Mouse (Mus musculus) limb, embryonic 10.5 days (tissue): ENCODE results near the gene Etv4. TPM values are rescaled to one million over a fixed set of nuclear protein-coding genes. Genes with fewer than 3 reads are reported as not detected.
A peak's percentile ranks its signal among the peaks of the same experiment; 100 is the strongest.

ENCODE experiments used
- DNase-seq: peaks from one replicate; pipeline ENCODE4 v3.0.0-alpha.2; 2017; ENCODE audit warnings: low spot score
- H3K27ac ChIP-seq: fragments of 300-500 bp; sonication (generic); 2 replicates; pipeline ENCODE4 v1.5.1; 2016; ENCODE audit warnings: mild to moderate bottlenecking
- H3K27me3 ChIP-seq: fragments of 300-500 bp; sonication (generic); 2 replicates; pipeline ENCODE4 v1.6.1; 2016; ENCODE audit warnings: low read depth, mild to moderate bottlenecking; ENCODE audit not compliant: poor library complexity, severe bottlenecking
- H3K36me3 ChIP-seq: fragments of 300-500 bp; sonication (generic); 2 replicates; pipeline ENCODE4 v1.6.1; 2016; ENCODE audit warnings: mild to moderate bottlenecking, moderate library complexity
- H3K4me1 ChIP-seq: fragments of 300-500 bp; sonication (generic); 2 replicates; pipeline ENCODE4 v1.6.1; 2016
- H3K4me3 ChIP-seq: fragments of 300-500 bp; sonication (generic); 2 replicates; pipeline ENCODE4 v1.5.1; 2016; ENCODE audit warnings: mild to moderate bottlenecking, moderate library complexity
- H3K9me3 ChIP-seq: fragments of 300-500 bp; sonication (generic); replicated peaks from 2 replicates; pipeline ENCODE4 v1.6.1; 2016; ENCODE audit warnings: mild to moderate bottlenecking
- WGBS: fragments of 180-500 bp; shearing (Covaris S2); methylation state at CpG from one replicate; pipeline ENCODE4 v1.1.7; 2016; 5-methylcytosine and 5-hydroxymethylcytosine counted together
- polyA plus RNA-seq: library from polyadenylated mRNA; unstranded; fragments of >200 nt; fragmentation: Nextera tagmentation; extraction: Ambion mirVana; gene quantifications from 2 replicates; pipeline ENCODE4 v1.2.1, GENCODE M21; 2016

Gene Etv4
- polyA plus RNA-seq, 1 experiment from 2014 or later = 37.8 TPM

DNA sequence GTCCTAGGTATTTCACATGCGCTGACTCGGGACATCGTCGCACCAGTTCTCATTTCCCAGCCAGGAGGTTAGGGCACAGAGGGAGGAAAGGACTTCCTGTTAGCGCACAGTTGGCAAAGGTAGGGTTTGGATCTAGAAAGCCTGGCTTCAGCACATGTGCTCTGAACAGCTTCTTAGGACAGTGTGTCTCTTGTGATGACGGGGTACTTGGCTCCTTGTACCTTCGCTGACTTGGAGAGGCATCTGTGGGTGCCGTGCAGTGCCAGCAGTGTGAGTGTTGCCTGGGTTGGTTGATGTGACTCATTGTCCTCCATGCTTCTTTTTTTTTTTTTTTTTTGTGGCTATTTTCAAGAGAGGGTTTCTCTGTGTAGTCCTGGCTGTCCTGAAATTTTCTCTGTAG, 28.6 kb downstream of the Etv4 start:
- Histone ChIP-seq H3K36me3 (peaks cover 98% of the 10 kb centered on the region), H3K27me3 (no peaks in the 10 kb centered on the region), H3K4me1 (no peaks in the 10 kb centered on the region), H3K4me3 (no peak overlapping the region), H3K9me3 (no peaks in the 10 kb centered on the region), H3K27ac (no peak overlapping the region)
- no peak for DNase-seq
- WGBS = 95% methylated on average over 8 of the region's 8 CpGs

DNA sequence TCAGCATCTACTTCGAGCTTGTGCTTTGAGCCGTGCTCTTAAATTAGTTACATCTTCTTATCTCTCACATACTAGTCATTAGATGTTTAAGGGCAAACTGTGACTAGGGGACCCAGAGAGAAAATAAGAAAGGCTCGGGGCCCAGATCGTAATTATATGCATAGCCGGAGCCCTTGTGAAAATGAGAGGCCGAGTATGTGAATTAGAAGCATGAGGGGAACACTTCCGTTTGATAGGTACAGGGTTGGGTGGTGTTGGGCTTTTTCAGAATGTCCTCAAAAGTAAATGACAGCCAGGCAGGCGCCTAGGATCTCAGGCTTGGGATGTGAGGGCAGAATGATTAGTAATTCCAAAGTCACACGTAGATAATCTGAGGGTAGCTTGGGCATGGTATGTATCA, 51.6 kb downstream of the Etv4 start:
- 35% methylated on average over 9 of the region's 9 CpGs for WGBS
- H3K4me1 ChIP-seq = peaks cover 9% of the 10 kb centered on the region
- H3K27me3 ChIP-seq = no peaks in the 10 kb centered on the region
- peaks cover 42% of the 10 kb centered on the region for H3K36me3 ChIP-seq
- DNase-seq = no peak
- no peaks in the 10 kb centered on the region for H3K9me3 ChIP-seq
- 0 out of 2 replicates have a peak overlapping the region, but pooled peaks have one; percentile 82 for H3K27ac ChIP-seq
- peak overlapping the region; percentile 77 for H3K4me3 ChIP-seq

GRCm38 (mm10) chr11:101732518-101733440, 52.4 kb downstream of the Etv4 start, which contains the start of gene Dhx8:
Dhx8 (plus strand) TSS chr11:101732919.
- Histone ChIP-seq H3K4me1 (peaks cover 9% of the 10 kb centered on the region), H3K9me3 (no peaks in the 10 kb centered on the region), H3K36me3 (peaks cover 34% of the 10 kb centered on the region), H3K27me3 (no peaks in the 10 kb centered on the region), H3K4me3 (peak within 1 kb of the TSS; percentile 77), H3K27ac (peak within 1 kb of the TSS; percentile 82)
- DNase-seq = peak; percentile 99
- under 1% methylated on average over 51 of the region's 51 CpGs for WGBS

DNA sequence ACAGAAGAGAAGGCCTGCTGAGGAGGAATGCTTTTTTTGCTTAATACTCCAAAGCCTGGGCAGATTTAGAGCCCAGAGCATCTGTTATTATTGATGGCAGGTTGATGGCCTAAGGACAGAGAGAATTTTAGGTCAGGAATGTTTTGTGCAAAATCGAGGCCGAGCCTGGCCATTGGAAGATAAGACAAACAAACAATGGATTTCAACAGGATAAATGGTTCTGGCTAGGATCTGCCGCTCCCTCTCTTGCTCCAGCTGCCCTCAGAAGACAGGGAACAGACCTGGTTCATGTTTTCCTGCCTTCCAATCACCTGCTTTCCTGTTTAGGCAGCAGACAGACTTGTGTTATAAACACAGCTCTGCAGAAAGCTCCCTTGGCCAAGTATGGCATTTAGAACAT, 55.9 kb downstream of the Etv4 start:
- Histone ChIP-seq H3K4me3 (no peak overlapping the region), H3K36me3 (no peaks in the 10 kb centered on the region), H3K9me3 (no peaks in the 10 kb centered on the region), H3K27me3 (no peaks in the 10 kb centered on the region), H3K27ac (no peak overlapping the region), H3K4me1 (peaks cover 20% of the 10 kb centered on the region)
- WGBS = 37% methylated on average over 3 of the region's 3 CpGs
- no peak for DNase-seq

- H3K27ac ChIP-seq = peak overlapping the region; percentile 53; the same call in 1 of the 2 replicates
- 11% methylated on average over 2 of the region's 2 CpGs for WGBS
- H3K36me3 ChIP-seq = no peaks in the 10 kb centered on the region
- no peak overlapping the region for H3K4me3 ChIP-seq
- H3K4me1 ChIP-seq = peaks cover 11% of the 10 kb centered on the region
- H3K9me3 ChIP-seq = no peaks in the 10 kb centered on the region
- no peaks in the 10 kb centered on the region for H3K27me3 ChIP-seq
- DNase-seq = no peak
Measured at GRCm38 (mm10) chr11:101726765-101727164, 58.4 kb downstream of the Etv4 start.

DNA sequence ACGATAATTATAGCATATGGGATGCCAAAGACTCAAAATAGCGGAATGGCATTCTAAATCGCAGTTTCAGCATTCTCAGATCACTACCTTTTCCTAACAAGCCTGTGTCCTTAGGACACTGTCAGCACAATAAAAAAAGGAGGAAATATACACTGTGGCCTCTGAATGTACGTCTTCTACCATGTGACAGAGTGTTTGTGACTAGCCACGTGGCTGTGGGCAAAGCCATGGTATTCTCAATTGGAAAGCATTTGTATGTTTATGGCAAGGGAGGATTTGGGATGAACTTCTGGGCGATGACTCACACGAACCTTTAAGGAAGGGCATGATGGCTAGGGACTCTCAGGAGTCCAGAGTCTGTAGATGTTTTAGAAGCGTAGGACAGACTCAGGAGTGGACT, 60.1 kb downstream of the Etv4 start:
- no peak overlapping the region for H3K4me3 ChIP-seq
- H3K36me3 ChIP-seq = no peaks in the 10 kb centered on the region
- DNase-seq = no peak
- no peaks in the 10 kb centered on the region for H3K27me3 ChIP-seq
- H3K9me3 ChIP-seq = no peaks in the 10 kb centered on the region
- H3K27ac ChIP-seq = no peak overlapping the region
- peaks cover 11% of the 10 kb centered on the region for H3K4me1 ChIP-seq
- 85% methylated on average over 8 of the region's 8 CpGs for whole genome bisulfite sequencing

GRCm38 (mm10) chr11:101719986-101720520, 65.1 kb downstream of the Etv4 start:
- Histone ChIP-seq H3K4me1 (no peaks in the 10 kb centered on the region), H3K4me3 (no peak overlapping the region), H3K36me3 (no peaks in the 10 kb centered on the region), H3K27me3 (no peaks in the 10 kb centered on the region), H3K27ac (no peak overlapping the region), H3K9me3 (no peaks in the 10 kb centered on the region)
- 86% methylated on average over 21 of the region's 21 CpGs for WGBS
- no peak for DNase-seq

Other genes with a start within 250 kb of the Etv4 start
- gene Brca1, start 233.4 kb downstream of the Etv4 start, polyA plus RNA-seq = 22.2 and 22.6 TPM in 2 replicates
- 51.7 and 73.2 TPM in 2 replicates for gene Nbr1, start 233.2 kb downstream of the Etv4 start, polyA plus RNA-seq
- 1.1 and 1.8 TPM in 2 replicates for gene Tmem106a, start 203.1 kb downstream of the Etv4 start, polyA plus RNA-seq
- gene Gm11634, start 186.1 kb downstream of the Etv4 start, polyA plus RNA-seq = not detected in 2 replicates
- gene Rdm1, start 158.2 kb downstream of the Etv4 start, polyA plus RNA-seq = 18.7 and 22.3 TPM in 2 replicates
- 1.9 and 2.4 TPM in 2 replicates for gene Arl4d, start 119.8 kb downstream of the Etv4 start, polyA plus RNA-seq
- 51.7 and 60.5 TPM in 2 replicates for gene Dhx8, start 52.5 kb downstream of the Etv4 start, polyA plus RNA-seq
- gene Meox1, start 109.0 kb upstream of the Etv4 start, polyA plus RNA-seq = 11.2 and 12.1 TPM in 2 replicates
- 1.6 and 1.9 TPM in 2 replicates for gene Sost, start 181.6 kb upstream of the Etv4 start, polyA plus RNA-seq
- not detected in 2 replicates for gene Cfap97d1, start 198.9 kb upstream of the Etv4 start, polyA plus RNA-seq
- gene Dusp3, start 201.6 kb upstream of the Etv4 start, polyA plus RNA-seq = 9.2 TPM in 2 replicates
- gene Mpp3, start 243.1 kb upstream of the Etv4 start, polyA plus RNA-seq = 17.7 and 18.4 TPM in 2 replicates